Mouse (Mus musculus) erythroid progenitor cell, adult 5-6 weeks (primary cell): Measurements from ENCODE around the gene Olfr12. TPM values are rescaled to one million over a fixed set of nuclear protein-coding genes. Genes with fewer than 3 reads are reported as not detected.

Experiments
- ATAC-seq: replicated peaks from 2 replicates; pipeline ENCODE4 v1.8.0; 2016; ENCODE audit warnings: moderate number of reproducible peaks, mild to moderate bottlenecking, moderate TSS enrichment, inconsistent platforms; ENCODE audit not compliant: poor library complexity, low FRiP score, severe bottlenecking
- total RNA-seq, 2 experiments: library from RNA; stranded (forward) in 1 of 2; stranded (reverse) in 1 of 2; fragments of 150-400 nt in 1 of 2; fragments of 186-747, 209-891 nt in 1 of 2; gene quantifications; 2 replicates each; pipeline versions ENCODE4 v1.2.3 to v1.2.4; 2015 to 2017; ENCODE audit warnings: low replicate concordance in 2 of 2

Olfr12 gene
- not detected in 2 replicates for total RNA-seq (2015; ENCODE audit: low replicate concordance)
- not detected in 2 replicates for total RNA-seq (2017; ENCODE audit: low replicate concordance)

DNA sequence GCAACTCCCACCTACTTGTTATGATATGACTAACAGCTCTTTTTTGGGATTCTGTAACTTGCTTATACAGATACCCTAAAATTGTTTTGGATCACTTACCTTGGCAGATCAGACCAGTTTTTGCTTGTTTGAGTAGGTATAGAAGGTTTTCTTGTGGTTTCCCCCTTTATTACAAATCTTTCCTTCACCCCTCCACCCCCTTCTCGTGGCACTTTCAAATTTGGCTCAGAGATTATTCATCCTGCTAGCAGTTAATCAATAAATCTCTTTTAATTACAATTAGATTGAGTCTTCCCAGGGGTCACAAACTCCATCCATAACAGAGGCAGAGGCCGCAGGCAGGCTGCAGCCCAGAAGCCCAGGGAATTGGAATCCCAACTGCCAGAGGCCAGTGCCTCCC lies at the start of gene Olfr12:
Gene Olfr12, plus strand, starts transcription at position 301 of the 400 bp plus-strand sequence.
- ATAC-seq: no peak

DNA sequence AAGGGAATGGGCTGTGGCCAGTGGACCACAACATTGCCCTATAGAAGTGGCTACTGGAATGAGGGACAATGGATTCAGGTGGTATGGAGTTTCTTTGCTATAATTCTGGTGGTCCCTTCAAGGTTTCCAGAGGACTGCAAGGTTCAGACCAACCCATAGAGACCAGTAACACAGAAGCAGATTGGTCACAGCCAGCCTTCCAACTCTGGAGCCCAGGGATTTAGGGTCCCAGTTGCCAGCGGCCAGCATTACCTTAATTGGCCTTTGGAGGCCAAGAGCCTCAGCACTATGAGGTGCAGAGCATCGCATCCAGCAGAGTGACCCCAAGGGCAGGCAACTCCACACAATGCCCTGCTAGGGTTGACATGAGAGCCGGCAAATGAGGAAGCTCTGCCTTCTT lies 46.6 kb upstream of the Olfr12 start, which contains the start of gene Olfr1413:
Gene Olfr1413, plus strand, starts transcription at position 301 of the 400 bp plus-strand sequence.
- no peak for ATAC-seq

DNA sequence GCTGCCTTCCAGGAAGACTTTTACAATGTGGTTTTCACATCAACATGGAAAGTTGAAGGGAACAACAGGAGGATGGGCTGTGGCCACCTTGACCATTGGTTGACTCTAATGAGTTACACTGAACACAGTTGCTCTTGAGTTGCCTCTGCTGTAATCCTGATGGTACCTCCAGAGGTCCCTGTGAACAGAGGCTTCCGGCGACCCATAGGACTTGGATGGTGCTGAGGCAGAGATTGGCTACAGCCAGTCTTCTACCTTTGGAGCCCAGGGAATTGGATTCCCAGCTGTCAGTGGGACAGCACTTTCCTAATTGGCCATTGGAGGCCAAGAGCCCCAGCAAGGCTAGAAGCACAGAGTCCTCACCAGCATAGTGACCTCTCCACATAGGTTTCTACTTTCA lies 32.1 kb upstream of the Olfr12 start, which contains the start of gene Olfr1412:
Gene Olfr1412, plus strand, starts transcription at position 301 of the 400 bp plus-strand sequence.
- no peak for ATAC-seq

GRCm38 (mm10) chr1:92594111-92594510 lies 23.5 kb upstream of the Olfr12 start, which contains the start of gene Olfr1411:
TSS of gene Olfr1411 (plus strand) at chr1:92594411.
- ATAC-seq: no peak

GRCm38 (mm10) chr1:92596019-92596418 lies 21.6 kb upstream of the Olfr12 start:
- no peak for ATAC-seq

DNA sequence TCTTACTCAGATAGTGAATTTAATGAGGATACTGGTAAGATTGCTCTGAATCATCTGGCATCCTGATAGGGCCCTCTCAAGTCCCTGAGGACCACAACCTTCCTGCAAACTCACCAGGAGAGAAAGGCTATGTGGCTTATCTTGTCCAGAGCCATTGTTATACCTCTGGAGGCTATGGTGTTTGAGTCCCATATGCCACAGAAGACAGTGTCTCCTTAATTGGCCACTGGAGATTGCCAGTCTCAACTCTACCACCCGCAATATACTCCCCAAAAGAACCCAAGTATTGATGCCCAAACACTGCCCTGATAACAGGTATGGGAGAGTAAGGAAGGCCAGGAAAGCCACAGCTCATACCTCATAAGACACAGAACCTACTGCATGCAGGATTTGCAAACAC lies 12.1 kb upstream of the Olfr12 start, which contains the start of gene Olfr1410:
Gene Olfr1410, plus strand, starts transcription at position 301 of the 400 bp plus-strand sequence.
- ATAC-seq: no peak

GRCm38 (mm10) chr1:92607711-92608110 lies 9.9 kb upstream of the Olfr12 start:
- no peak for ATAC-seq

- no peak for ATAC-seq
Observed at GRCm38 (mm10) chr1:92611008-92611407, 6.6 kb upstream of the Olfr12 start.

GRCm38 (mm10) chr1:92613175-92613574 lies 4.4 kb upstream of the Olfr12 start:
- no peak for ATAC-seq

DNA sequence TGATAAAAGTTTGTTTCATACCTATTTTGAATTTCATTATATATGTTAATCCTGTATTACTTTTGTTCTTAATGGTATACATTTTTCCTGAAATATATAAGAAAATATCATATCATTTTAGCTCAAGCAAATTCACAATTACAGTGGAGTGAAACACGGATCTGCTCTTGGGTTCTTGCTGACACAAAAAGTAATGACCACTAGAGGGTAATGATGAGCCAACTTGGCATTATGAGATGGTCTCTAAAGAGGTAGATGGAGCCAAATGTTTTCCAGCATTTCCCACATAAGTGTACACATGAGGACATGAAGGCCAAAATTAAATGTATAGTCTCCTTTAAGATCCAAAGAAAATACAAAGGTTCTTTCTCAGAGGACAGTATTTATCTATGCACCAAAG lies 3.1 kb upstream of the Olfr12 start:
- ATAC-seq: no peak

DNA sequence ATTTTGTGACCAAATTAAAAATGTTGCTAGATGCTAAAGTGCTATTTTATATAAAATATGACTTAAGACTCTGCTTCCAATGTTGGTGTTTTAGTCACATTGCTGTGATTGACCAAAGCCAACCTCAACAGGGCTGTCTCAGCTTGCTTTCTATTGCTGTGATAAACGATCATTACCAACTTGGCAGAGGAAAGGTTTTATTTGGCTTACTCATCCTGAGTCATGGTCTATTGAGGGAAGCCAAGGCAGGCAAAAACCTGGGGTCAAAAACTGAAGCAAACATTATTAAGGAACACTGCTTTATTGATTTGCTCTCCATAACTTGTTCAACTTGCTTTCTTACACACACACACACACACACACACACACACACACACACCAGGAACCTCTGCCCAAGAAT lies 1.5 kb upstream of the Olfr12 start:
- ATAC-seq: no peak

DNA sequence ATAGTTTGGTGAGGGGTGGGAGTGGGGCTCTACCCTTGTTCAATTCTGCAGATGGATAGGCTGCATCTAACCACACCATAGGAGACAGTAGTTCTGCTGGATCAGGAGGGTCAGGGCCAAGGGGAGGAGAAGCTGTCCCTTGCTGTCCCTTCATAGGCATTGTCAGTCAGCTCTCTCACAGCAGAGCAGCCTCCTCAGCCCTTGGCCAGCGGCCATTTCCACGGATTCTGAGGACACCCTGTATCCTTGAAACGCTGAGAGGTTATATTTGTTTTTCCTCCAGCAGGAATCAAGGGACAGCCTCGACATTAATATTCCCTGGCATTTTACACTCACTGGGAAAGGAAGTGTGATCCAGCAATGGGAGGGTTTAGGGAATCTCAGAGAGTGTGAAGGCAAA lies 772 bp downstream of the Olfr12 start:
- no peak for ATAC-seq

DNA sequence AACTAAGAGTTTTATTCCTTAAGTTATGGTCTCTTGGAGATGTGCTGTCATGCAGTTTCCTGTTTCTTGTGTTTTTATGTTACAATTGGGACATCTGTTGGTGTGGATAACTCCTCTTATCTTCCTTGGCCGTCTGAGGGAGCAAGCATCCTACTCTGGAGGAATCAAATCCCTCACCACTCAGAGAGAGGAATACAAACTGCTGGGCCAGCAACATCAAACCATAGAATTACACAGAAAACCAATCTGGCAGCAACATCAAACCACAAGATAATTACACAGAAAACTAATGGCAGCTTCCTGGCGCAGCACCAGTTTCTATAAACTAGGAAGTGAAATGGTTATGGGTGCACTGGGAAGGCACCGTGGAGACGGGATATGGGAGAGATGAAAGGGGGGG lies 10.6 kb downstream of the Olfr12 start:
- ATAC-seq: no peak

GRCm38 (mm10) chr1:92632196-92632595 lies 14.6 kb downstream of the Olfr12 start:
- ATAC-seq: no peak

DNA sequence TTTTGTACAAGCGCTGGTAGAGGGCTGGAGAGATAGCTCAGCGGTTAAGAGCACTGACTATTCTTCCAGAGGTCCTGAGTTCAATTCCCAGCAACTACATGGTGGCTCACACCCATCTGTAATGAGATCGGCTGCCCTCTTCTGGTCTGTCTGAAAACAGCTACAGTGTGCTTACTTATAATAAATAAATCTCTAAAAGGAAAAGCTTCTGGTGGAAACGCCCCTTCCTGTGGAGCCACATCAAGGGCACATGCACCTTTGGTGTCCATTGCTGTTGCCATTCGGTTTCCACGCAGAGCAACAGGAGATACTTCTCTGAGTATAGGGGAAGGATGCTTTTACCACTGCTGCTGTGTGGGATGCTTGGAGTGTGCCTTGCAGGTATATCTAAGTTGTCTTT lies 15.4 kb downstream of the Olfr12 start:
- no peak for ATAC-seq

GRCm38 (mm10) chr1:92633726-92634125 lies 16.1 kb downstream of the Olfr12 start:
- ATAC-seq: no peak

- no peak for ATAC-seq
Observed at GRCm38 (mm10) chr1:92634569-92634968, 17.0 kb downstream of the Olfr12 start.

DNA sequence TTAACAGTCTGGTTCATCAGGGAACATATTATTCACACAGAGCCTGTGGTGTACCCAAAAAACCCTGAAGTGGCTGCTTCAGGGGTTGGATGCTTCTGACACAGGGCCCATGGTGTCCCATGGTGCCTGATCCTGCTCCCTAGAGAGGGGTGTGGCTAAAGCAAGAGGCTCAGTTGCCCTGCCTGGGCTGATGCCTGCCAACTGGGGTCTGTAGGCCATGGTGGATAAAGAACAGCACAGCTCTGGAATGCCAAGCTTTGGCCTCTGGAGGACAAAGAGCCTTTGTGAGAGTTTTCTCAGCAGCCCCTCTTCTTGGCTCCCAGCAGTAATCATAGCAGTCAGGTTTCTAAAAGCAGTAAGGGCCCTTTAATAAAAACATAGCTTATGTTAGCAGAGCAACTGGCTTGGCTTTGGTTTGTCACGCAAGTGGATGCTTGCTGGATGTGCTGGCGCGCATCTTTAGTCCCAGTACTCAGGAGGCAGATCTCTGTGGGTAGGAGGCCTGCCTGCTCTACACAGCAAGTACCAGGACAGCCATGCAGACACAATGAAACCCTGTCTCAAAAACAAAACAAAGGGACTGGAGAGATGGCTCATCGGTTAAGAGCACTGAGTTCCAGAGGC lies 17.5 kb downstream of the Olfr12 start:
- no peak for ATAC-seq

- no peak for ATAC-seq
Observed at GRCm38 (mm10) chr1:92636015-92636414, 18.4 kb downstream of the Olfr12 start.

GRCm38 (mm10) chr1:92636676-92637075 lies 19.1 kb downstream of the Olfr12 start:
- no peak for ATAC-seq

DNA sequence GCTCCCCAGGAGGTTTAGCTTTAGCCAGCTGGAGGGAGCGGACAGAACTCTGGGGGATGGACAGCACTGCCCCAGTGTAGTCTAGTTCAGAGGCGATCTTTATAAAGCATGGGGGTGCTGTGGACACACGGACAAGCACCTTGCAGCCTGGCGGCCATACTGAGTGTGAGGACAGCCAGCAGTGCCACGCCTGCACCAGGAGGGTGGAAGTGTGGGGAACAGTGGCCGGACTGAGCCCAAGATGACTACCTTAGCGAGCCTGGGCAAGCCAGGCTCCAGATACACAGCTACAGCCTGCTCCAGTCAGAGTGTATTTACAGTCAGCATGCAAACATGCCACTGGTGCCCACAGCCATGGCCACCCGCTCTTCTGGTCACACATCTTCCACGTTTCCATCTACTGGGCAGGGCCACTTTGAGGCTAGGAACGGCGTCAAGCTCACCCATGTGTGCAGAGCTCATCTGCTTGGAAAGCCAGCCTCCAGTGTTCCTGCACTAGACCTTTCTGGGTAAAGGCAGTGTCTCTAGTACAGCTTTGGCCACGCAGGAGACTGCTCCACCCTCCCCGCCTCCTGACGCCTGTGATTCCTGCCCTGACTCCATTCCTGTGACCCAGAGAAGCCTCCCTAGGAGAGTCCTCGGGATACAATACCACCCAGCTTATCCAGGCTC lies 20.0 kb downstream of the Olfr12 start:
- ATAC-seq: no peak
